Mouse (Mus musculus) kidney, adult 2 months (tissue): ENCODE results near the gene Trim14.

Source experiments
- CTCF ChIP-seq: fragments of 200-500 bp; conservative IDR thresholded peaks from 2 replicates; pipeline ENCODE4 v1.5.1; 2011; ENCODE audit warnings: low read depth, mild to moderate bottlenecking, control low read depth, low read length, moderate library complexity, mixed read lengths; ENCODE audit not compliant: insufficient read depth, insufficient read length
- POLR2A ChIP-seq: fragments of 200-500 bp; IDR thresholded peaks from one replicate; pipeline ENCODE4 v1.6.1; 2011; ENCODE audit warnings: low read depth, low read length, control low read depth

- no peak for TF ChIP-seq CTCF
- no peak for TF ChIP-seq POLR2A
These were observed 10.8 kb upstream of the Trim14 start for GRCm38 (mm10) chr4:46546709-46547108.
